Mouse (Mus musculus) 3T3-L1 (cell line): ENCODE measurements around the gene Wnt7a.

Source experiments
- DNase-seq: peaks from one replicate; pipeline ENCODE4 v3.0.0-alpha.2; 2015; ENCODE audit warnings: low read depth, low spot score

Gene Wnt7a

DNA sequence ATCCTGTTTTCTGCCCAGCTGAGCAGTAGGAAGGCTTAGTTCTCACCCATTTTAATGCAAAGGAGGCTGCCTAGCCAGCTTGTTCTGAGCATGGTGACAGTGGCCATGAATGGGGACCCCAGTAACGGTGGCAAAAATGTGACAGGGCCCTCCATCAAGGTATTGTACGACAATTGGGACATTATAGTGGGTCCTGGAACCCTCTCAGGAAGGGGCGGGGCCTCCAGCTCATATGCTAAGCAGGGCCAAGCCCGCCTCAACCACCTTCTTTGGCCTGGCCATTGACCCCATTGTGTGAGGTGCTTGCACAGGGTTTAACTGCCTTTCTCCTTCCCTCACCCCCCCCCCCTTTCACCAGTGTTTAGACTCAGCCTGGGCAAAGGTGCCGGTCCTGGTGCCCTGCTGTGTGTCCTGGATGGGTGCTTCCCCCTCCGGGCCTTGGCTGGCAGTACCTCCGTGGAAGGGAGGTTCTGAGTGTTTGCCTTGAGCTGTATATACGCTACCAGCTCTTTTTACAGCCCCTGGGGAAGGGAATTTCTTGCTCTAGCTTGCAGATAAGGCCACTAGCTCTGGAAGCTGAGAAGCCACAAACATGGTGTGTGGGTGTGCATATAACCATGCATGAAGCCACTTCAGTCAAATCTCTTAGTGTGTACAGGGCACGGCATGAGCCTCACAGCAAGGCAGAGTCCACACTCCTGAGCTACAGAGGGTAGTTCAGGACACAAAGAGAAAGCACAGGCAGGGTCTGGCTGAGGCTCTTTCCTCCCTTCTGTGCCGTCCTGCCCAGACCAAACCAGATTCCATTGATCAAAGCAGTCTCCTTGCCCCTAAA lies 64.9 kb downstream of the Wnt7a start:
- no peak for DNase-seq

DNA sequence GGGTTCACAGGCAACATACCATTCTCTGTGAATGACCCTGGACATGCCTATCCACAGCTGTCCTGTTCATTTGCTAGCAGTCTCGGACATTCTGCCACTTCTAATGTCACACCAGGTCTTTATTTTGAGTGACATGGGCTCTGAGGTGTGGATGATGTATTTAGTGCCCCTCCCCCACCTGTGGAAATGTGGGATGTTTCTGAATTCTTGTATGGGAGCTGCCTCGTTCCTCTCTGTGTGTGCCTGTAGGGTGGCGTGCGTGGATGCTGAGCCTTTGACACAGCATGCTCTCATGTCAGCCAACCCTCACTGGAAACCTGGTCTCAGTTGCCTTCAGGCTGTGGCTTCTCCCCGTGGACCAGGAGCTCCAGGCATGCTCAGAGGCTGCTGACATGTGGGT lies 66.1 kb downstream of the Wnt7a start:
- no peak for DNase-seq

DNA sequence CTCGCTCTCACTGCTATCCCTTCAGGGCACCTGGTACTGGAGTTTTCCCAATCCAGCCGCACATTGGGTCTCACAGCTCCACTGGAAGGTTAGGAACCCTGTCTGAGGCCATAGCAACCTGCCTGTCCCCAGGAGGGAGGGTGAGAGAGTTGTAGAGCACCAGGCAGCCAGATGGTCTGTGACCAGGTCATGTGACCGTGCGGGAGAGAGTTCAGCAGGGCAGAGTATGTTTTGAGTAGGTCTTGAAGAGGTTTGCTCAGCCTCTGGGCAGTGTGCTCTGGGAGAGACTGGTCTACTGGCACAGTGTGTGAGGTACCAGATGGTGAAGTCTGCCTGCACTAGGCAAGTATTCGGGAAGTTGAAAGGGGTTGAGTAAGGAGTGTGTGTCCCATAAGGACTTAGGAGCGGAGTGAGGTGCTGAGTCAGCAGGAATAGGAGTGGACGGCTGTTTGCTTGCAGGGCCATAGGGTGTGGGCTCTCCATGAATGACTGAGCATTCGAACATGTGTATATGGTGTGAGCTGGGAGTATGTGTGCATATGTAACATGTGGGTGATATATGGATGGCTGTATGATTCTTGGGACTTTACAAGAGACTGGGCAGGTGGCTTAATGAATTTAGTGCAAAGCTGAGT lies 71.4 kb downstream of the Wnt7a start:
- no peak for DNase-seq

DNA sequence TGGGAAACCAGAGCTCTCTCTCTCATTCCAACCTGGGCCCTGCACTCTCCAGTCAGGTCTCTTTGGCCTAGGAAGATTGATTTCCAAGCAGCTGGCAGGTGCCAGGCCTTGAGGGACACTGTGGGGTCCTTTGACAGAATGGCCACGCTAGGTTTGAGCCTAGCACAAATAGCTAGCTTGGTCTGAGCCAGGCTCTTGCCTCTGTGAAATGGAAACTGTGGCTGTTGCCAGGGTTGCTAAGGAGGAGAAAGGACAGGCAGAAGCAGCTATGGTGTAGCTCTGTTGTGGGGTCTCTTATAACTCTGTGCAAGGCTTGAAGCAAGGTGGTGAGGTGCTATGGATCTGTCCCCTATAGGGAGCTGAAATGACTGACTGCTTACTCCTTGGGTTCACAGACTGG lies 75.7 kb downstream of the Wnt7a start:
- no peak for DNase-seq

GRCm38 (mm10) chr6:91331886-91332285 lies 79.3 kb downstream of the Wnt7a start:
- no peak for DNase-seq

- no peak for DNase-seq
These were observed 85.6 kb downstream of the Wnt7a start for GRCm38 (mm10) chr6:91325556-91325955.

DNA sequence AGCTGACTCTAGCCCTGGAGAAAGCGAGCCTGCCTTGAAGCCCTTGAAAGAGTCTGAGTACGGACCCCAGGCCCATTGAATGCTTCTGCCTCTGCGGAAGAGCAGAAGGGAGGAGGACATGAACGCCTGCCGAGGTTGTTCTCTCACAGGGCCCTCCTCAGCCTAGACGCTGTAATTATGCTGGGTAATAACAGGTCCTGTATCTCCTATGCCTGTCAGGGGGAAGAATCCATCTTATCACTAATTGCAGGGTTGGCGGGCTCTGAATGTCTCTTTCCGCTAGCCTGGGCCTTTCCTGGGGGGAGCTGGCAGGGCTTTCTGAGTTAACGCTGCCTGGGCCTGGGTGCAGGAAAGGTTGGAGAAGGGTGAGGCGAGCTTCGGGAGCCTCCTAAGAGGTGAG lies 86.4 kb downstream of the Wnt7a start:
- no peak for DNase-seq

DNA sequence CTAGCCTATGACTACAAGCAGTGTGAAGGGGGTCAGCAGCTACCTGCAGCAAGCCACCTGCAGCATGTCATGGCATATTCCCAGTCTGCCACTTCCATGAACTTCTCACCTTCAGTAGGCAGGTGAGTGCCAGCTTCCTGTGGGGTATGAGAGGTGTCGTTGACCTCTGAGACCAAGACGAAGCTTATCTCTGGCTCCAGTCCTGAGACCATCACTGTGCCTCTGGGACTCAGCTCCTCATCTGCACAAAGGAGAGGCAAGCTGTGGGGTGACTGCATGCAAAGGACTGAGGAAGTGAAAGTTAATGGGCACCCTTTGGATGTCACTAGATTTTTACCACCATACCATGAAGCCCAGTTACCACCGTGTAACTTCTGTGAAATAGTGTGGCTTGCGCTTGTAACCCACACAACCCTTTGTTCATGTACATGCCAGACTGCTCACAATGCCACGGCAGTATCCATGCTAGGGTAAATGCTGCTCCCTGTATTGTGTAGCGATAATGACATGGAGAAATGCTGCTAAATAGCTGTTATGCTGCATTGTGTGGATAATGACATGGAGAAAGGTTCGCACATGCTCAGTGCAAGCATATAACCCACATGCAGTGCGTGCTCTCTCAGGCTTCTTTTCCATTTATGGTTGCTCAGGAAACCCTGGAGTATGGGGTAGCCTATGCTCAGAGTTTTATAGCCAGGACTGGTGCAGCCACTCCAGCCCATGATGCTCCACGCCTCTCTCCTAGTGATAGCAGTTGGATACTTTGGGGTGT lies 89.0 kb downstream of the Wnt7a start:
- DNase-seq: no peak
